ENCODE assay signal across 8 mouse cellular contexts in the genomic region with DNA sequence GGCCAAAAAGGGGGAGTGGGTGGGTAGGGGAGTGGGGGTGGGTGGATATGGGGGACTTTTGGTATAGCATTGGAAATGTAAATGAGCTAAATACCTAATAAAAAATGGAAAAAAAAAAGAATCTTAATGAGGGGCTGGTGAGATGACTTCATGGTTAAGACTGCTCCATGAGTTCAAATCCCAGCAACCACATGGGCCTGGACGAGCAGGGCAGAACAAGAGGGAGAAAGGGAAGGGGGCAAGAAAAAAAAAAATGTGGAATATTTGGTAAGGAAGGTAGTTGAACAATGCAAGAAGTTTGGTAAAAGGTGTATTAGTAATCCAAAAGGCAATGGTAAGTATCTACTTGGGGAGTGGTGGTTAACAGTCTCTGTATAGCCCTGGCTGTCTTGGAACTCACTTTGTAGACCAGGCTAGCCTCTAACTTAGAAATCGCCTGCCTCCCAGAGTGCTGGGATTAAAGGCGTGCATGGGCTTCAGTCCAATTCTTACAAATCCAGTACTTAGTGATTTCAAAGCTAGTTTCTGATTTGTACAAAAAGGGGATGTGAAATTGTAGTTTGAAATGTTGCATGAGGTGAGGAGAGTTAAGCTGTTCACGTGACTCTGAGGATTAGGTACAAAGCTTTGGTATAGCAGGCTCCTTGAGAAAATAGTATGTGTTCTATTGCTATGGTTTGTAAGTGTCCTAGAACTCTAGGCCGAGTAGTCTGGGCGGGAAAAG. TPM values are rescaled to one million over a fixed set of nuclear protein-coding genes. Genes with fewer than 3 reads are reported as not detected.
DNase-seq lines count a peak whose midpoint lies in the region; ATAC-seq and TF ChIP-seq lines count a peak whose summit lies in the region.

No protein-coding gene starts in this region.

- H3K9me3 ChIP-seq in liver, postnatal 0 days (ENCODE audit: low read length) = no peaks in the 10 kb centered on the region
- H3K9me3 ChIP-seq in liver, embryonic 11.5 days (ENCODE audit: control insufficient read depth, low read length) = no peaks in the 10 kb centered on the region
- H3K9me3 ChIP-seq in ES-E14 (ENCODE audit: control insufficient read depth, insufficient read depth, low read depth, low read length) = no peaks in the 10 kb centered on the region
- H3K9me3 ChIP-seq in forebrain, embryonic 16.5 days (ENCODE audit: control insufficient read depth, low read length) = no peaks in the 10 kb centered on the region
- H3K9me3 ChIP-seq in midbrain, embryonic 15.5 days = no peaks in the 10 kb centered on the region

- no peak for TF ChIP-seq CTCF in liver, postnatal 0 days (IDR thresholded peaks at IDR 0.05; ENCODE audit: low read depth)

- H3K4me1 ChIP-seq in liver, postnatal 0 days (ENCODE audit: insufficient read depth) = no peaks in the 10 kb centered on the region
- no peaks in the 10 kb centered on the region for H3K4me1 ChIP-seq in liver, embryonic 11.5 days (replicated peaks; ENCODE audit: control insufficient read depth, insufficient read depth, low read length)
- H3K4me1 ChIP-seq in ES-E14 (ENCODE audit: control insufficient read depth in 2 of 2, insufficient read depth in 2 of 2, low read length in 2 of 2, poor library complexity in 1 of 2) = no peaks in the 10 kb centered on the region
- no peaks in the 10 kb centered on the region for H3K4me1 ChIP-seq in forebrain, embryonic 16.5 days (replicated peaks; ENCODE audit: control insufficient read depth, insufficient read depth, low read length)
- no peaks in the 10 kb centered on the region for H3K4me1 ChIP-seq in midbrain, embryonic 15.5 days

- DNase-seq in liver, postnatal 0 days = no peak
- DNase-seq in liver, embryonic 11.5 days (ENCODE audit: low spot score) = no peak
- DNase-seq in ES-E14 (ENCODE audit: low read depth, low spot score) = no peak
- DNase-seq in testis, postnatal 10 days (ENCODE audit: low spot score) = no peak
- DNase-seq in heart, postnatal 25 days (ENCODE audit: low spot score) = no peak
- DNase-seq in cerebellum, postnatal 10 days = no peak

- no peak for TF ChIP-seq EP300 in liver, postnatal 0 days (IDR thresholded peaks at IDR 0.05; ENCODE audit: low read depth)

- no peak overlapping the region for H3K9ac ChIP-seq in liver, postnatal 0 days (replicated peaks)
- no peak overlapping the region for H3K9ac ChIP-seq in liver, embryonic 11.5 days (ENCODE audit: low read depth, low read length)
- H3K9ac ChIP-seq in ES-E14 (ENCODE audit: insufficient read depth, low read depth, low read length, poor library complexity, severe bottlenecking) = no peak overlapping the region; the same call in 1 of the 2 replicates
- H3K9ac ChIP-seq in forebrain, embryonic 16.5 days (replicated peaks; ENCODE audit: low read depth, low read length) = no peak overlapping the region
- no peak overlapping the region for H3K9ac ChIP-seq in midbrain, embryonic 15.5 days

- ATAC-seq in liver, postnatal 0 days = peak; percentile 45
- ATAC-seq in liver, embryonic 11.5 days (replicated peaks; ENCODE audit: low FRiP score) = no peak
- ATAC-seq in forebrain, embryonic 16.5 days = peak; percentile 43; the same call in 1 of the 2 replicates
- peak; percentile 64; the same call in 1 of the 2 replicates for ATAC-seq in midbrain, embryonic 15.5 days (replicated peaks)

- H3K36me3 ChIP-seq in liver, postnatal 0 days (replicated peaks; ENCODE audit: insufficient read depth, low read length) = peaks cover 13% of the 10 kb centered on the region
- H3K36me3 ChIP-seq in liver, embryonic 11.5 days (ENCODE audit: control insufficient read depth, insufficient read depth, low read length) = peaks cover 8% of the 10 kb centered on the region; the same call in 1 of the 2 replicates
- H3K36me3 ChIP-seq in ES-E14 (ENCODE audit: control insufficient read depth, insufficient read depth, low read length, poor library complexity, severe bottlenecking) = no peaks in the 10 kb centered on the region; the same call in 1 of the 2 replicates
- peaks cover 21% of the 10 kb centered on the region for H3K36me3 ChIP-seq in forebrain, embryonic 16.5 days (ENCODE audit: control insufficient read depth, insufficient read depth)
- peaks cover 15% of the 10 kb centered on the region for H3K36me3 ChIP-seq in midbrain, embryonic 15.5 days (replicated peaks)

- no peak overlapping the region for H3K4me2 ChIP-seq in liver, postnatal 0 days (ENCODE audit: low read depth, low read length)
- H3K4me2 ChIP-seq in liver, embryonic 11.5 days = no peak overlapping the region
- H3K4me2 ChIP-seq in forebrain, embryonic 16.5 days (ENCODE audit: low read length) = no peak overlapping the region
- H3K4me2 ChIP-seq in midbrain, embryonic 15.5 days = no peak overlapping the region

- no peaks in the 10 kb centered on the region for H3K27me3 ChIP-seq in liver, postnatal 0 days (ENCODE audit: insufficient read depth, low read length)
- no peaks in the 10 kb centered on the region for H3K27me3 ChIP-seq in liver, embryonic 11.5 days (replicated peaks; ENCODE audit: control insufficient read depth, insufficient read depth, low read length)
- H3K27me3 ChIP-seq in forebrain, embryonic 16.5 days (replicated peaks; ENCODE audit: control insufficient read depth, insufficient read depth, low read length) = no peaks in the 10 kb centered on the region
- H3K27me3 ChIP-seq in midbrain, embryonic 15.5 days (replicated peaks) = no peaks in the 10 kb centered on the region

- WGBS in liver, postnatal 0 days (ENCODE audit: insufficient replicate concordance) = 48% methylated on average over 6 of the region's 6 CpGs
- WGBS in liver, embryonic 11.5 days = 52% methylated on average over 6 of the region's 6 CpGs
- 39% methylated on average over 6 of the region's 6 CpGs for WGBS in forebrain, embryonic 16.5 days
- 45% methylated on average over 6 of the region's 6 CpGs for WGBS in midbrain, embryonic 15.5 days

- H3K4me3 ChIP-seq in liver, postnatal 0 days (ENCODE audit: low read depth, low read length) = no peak overlapping the region
- H3K4me3 ChIP-seq in liver, embryonic 11.5 days (ENCODE audit: low read depth, low read length) = no peak overlapping the region
- H3K4me3 ChIP-seq in ES-E14 (ENCODE audit: insufficient read depth in 1 of 2, low read depth in 1 of 2, low read length in 2 of 2, poor library complexity in 1 of 2, severe bottlenecking in 1 of 2) = no peak overlapping the region
- H3K4me3 ChIP-seq in forebrain, embryonic 16.5 days (replicated peaks; ENCODE audit: low read length) = no peak overlapping the region
- H3K4me3 ChIP-seq in midbrain, embryonic 15.5 days = no peak overlapping the region

- no peak overlapping the region for H3K27ac ChIP-seq in liver, postnatal 0 days (ENCODE audit: low read depth)
- no peak overlapping the region for H3K27ac ChIP-seq in liver, embryonic 11.5 days (ENCODE audit: low read depth, low read length)
- peak overlapping the region; percentile 99; the same call in 1 of the 2 replicates for H3K27ac ChIP-seq in ES-E14 (ENCODE audit: insufficient read depth, low read depth, low read length, poor library complexity, severe bottlenecking)
- H3K27ac ChIP-seq in forebrain, embryonic 16.5 days (ENCODE audit: low read length) = no peak overlapping the region
- H3K27ac ChIP-seq in midbrain, embryonic 15.5 days = no peak overlapping the region

- intact Hi-C loops in heart, postnatal 25 days (cut with DNase I) = no loop called here

- in situ Hi-C loops in ES-E14 (cut with MboI; ENCODE audit: low sequenced_read_pairs in 2 of 2, unreplicated experiment in 2 of 2) = loop anchor here in 1 of 2 experiments (25.0 kb wide), 1 partner anchor 157 kb away; no protein-coding TSS in a partner anchor

TF ChIP-seq in ES-E14, 5 proteins besides CTCF, POLR2A, EP300 and RAD21:
- TF ChIP-seq CHD2 (IDR thresholded peaks at IDR 0.05; ENCODE audit: low read depth, low read length) (0 out of 2 replicates have a peak, but pooled peaks have one; percentile 11), ZC3H11A (IDR thresholded peaks at IDR 0.05; ENCODE audit: borderline replicate concordance, low read depth, low read length) (no peak)

RNA-seq across cellular contexts. Expression of gene Ddx3x, which starts 13.9 kb away (rescaled TPM):
- polyA plus RNA-seq in liver, postnatal 0 days (2015; fragmentation: Nextera tagmentation; extraction: Ambion mirVana) = 44.2 and 46.1 TPM in 2 replicates
- 136 and 150 TPM in 2 replicates for polyA plus RNA-seq in liver, embryonic 11.5 days (2014; fragmentation: Nextera tagmentation; extraction: Ambion mirVana)
- total RNA-seq in ES-E14 (2012; rRNA removed) = 191 and 253 TPM in 2 replicates
- polyA plus RNA-seq in forebrain, embryonic 16.5 days (2015; fragmentation: Nextera tagmentation; extraction: Ambion mirVana) = 121 and 133 TPM in 2 replicates
- 103 and 112 TPM in 2 replicates for polyA plus RNA-seq in midbrain, embryonic 15.5 days (2015; fragmentation: Nextera tagmentation; extraction: Ambion mirVana)
- total RNA-seq in heart, postnatal 25 days (2021) = 100 to 1,000 TPM; 104 to 181 TPM
